Mouse (Mus musculus) midbrain, embryonic 13.5 days (tissue): ENCODE results near the gene Msh5. TPM values are rescaled to one million over a fixed set of nuclear protein-coding genes. Genes with fewer than 3 reads are reported as not detected.
"Not testable (repeated sequence)": the region's sequence is repeated elsewhere in the genome, so short reads cannot be mapped to it uniquely, and the experiment has no call there.

ENCODE experiments used
- ATAC-seq: fragments of 200-750 bp; cut with Nextera tagmentation; 2 replicates; pipeline ENCODE4 v1.8.0; 2017; ENCODE audit warnings: mild to moderate bottlenecking, moderate TSS enrichment, moderate library complexity
- H3K27ac ChIP-seq: fragments of 300-500 bp; sonication (generic); 2 replicates; pipeline ENCODE4 v1.5.1; 2015; ENCODE audit warnings: inconsistent platforms, mild to moderate bottlenecking, moderate library complexity
- H3K27me3 ChIP-seq: fragments of 300-500 bp; sonication (generic); 2 replicates; pipeline ENCODE4 v1.6.1; 2015; ENCODE audit warnings: mild to moderate bottlenecking, inconsistent platforms
- H3K36me3 ChIP-seq: fragments of 300-500 bp; sonication (generic); 2 replicates; pipeline ENCODE4 v1.6.1; 2015; ENCODE audit warnings: mild to moderate bottlenecking, inconsistent platforms
- H3K4me1 ChIP-seq: fragments of 300-500 bp; sonication (generic); replicated peaks from 2 replicates; pipeline ENCODE4 v1.6.1; 2015; ENCODE audit warnings: inconsistent platforms
- H3K4me2 ChIP-seq: fragments of 300-500 bp; sonication (generic); replicated peaks from 2 replicates; pipeline ENCODE4 v1.6.1; 2015; ENCODE audit warnings: moderate library complexity, mild to moderate bottlenecking, inconsistent platforms
- H3K4me3 ChIP-seq: fragments of 300-500 bp; sonication (generic); replicated peaks from 2 replicates; pipeline ENCODE4 v1.5.1; 2015; ENCODE audit warnings: mild to moderate bottlenecking, inconsistent platforms
- H3K9ac ChIP-seq: fragments of 300-500 bp; sonication (generic); replicated peaks from 2 replicates; pipeline ENCODE4 v1.6.1; 2015; ENCODE audit warnings: mild to moderate bottlenecking, inconsistent platforms
- H3K9me3 ChIP-seq: fragments of 300-500 bp; sonication (generic); 2 replicates; pipeline ENCODE4 v1.6.1; 2016; ENCODE audit warnings: mild to moderate bottlenecking, inconsistent platforms
- WGBS: fragments of 180-500 bp; shearing (Covaris S2); methylation state at CpG from one replicate; pipeline ENCODE4 v1.1.7; 2015; 5-methylcytosine and 5-hydroxymethylcytosine counted together
- polyA plus RNA-seq: library from polyadenylated mRNA; unstranded; fragments of >200 nt; fragmentation: Nextera tagmentation; extraction: Ambion mirVana; gene quantifications from 2 replicates; pipeline ENCODE4 v1.2.1, GENCODE M21; 2015

Gene Msh5
- polyA plus RNA-seq, 1 experiment from 2014 or later = 3.7 TPM

GRCm38 (mm10) chr17:35039121-35039873 lies 7.2 kb downstream of the Msh5 start:
- H3K9me3 ChIP-seq = no peaks in the 10 kb centered on the region
- WGBS = 88% methylated on average over 11 of the region's 11 CpGs
- H3K27me3 ChIP-seq = no peaks in the 10 kb centered on the region
- ATAC-seq = no peak
- no peak overlapping the region for H3K27ac ChIP-seq
- H3K4me1 ChIP-seq = no peaks in the 10 kb centered on the region
- no peak overlapping the region for H3K4me2 ChIP-seq
- no peak overlapping the region for H3K4me3 ChIP-seq
- H3K36me3 ChIP-seq = no peaks in the 10 kb centered on the region
- H3K9ac ChIP-seq = no peak overlapping the region

GRCm38 (mm10) chr17:35034896-35035295 lies 11.6 kb downstream of the Msh5 start:
- no peak overlapping the region for H3K27ac ChIP-seq
- no peak for ATAC-seq
- H3K4me1 ChIP-seq = peaks cover 6% of the 10 kb centered on the region
- no peaks in the 10 kb centered on the region for H3K36me3 ChIP-seq
- H3K4me3 ChIP-seq = no peak overlapping the region
- no peak overlapping the region for H3K9ac ChIP-seq
- no peaks in the 10 kb centered on the region for H3K9me3 ChIP-seq
- WGBS = 82% methylated on average over 6 of the region's 6 CpGs
- H3K4me2 ChIP-seq = no peak overlapping the region
- no peaks in the 10 kb centered on the region for H3K27me3 ChIP-seq

GRCm38 (mm10) chr17:35033703-35034102 lies 12.8 kb downstream of the Msh5 start:
- not testable (repeated sequence) for H3K9me3 ChIP-seq, H3K27me3 ChIP-seq, H3K9ac ChIP-seq, ATAC-seq, H3K36me3 ChIP-seq, H3K4me2 ChIP-seq, H3K27ac ChIP-seq, H3K4me3 ChIP-seq
- 75% methylated on average over 1 of the region's 1 CpGs for WGBS
- H3K4me1 ChIP-seq = peaks cover 10% of the 10 kb centered on the region

GRCm38 (mm10) chr17:35032323-35032870 lies 14.1 kb downstream of the Msh5 start:
- H3K4me2 ChIP-seq = no peak overlapping the region
- H3K4me1 ChIP-seq = peaks cover 21% of the 10 kb centered on the region
- 74% methylated on average over 8 of the region's 8 CpGs for WGBS

GRCm38 (mm10) chr17:35031880-35032279 lies 14.7 kb downstream of the Msh5 start:
- Histone ChIP-seq H3K27ac (no peak overlapping the region), H3K9me3 (no peaks in the 10 kb centered on the region), H3K4me3 (no peak overlapping the region), H3K4me2 (no peak overlapping the region), H3K27me3 (no peaks in the 10 kb centered on the region), H3K4me1 (peaks cover 24% of the 10 kb centered on the region), H3K9ac (no peak overlapping the region), H3K36me3 (no peaks in the 10 kb centered on the region)
- no peak for ATAC-seq
- 92% methylated on average over 7 of the region's 7 CpGs for WGBS

More at GRCm38 (mm10) chr17:35032323-35032870, 14.1 kb downstream of the Msh5 start:
- Histone ChIP-seq H3K4me3 (no peak overlapping the region), H3K27ac (no peak overlapping the region), H3K9ac (no peak overlapping the region), H3K27me3 (no peaks in the 10 kb centered on the region), H3K36me3 (no peaks in the 10 kb centered on the region), H3K9me3 (no peaks in the 10 kb centered on the region)
- ATAC-seq = no peak

- Histone ChIP-seq H3K4me3 (no peak overlapping the region), H3K36me3 (no peaks in the 10 kb centered on the region), H3K9me3 (no peaks in the 10 kb centered on the region), H3K27ac (no peak overlapping the region), H3K27me3 (no peaks in the 10 kb centered on the region), H3K4me1 (peaks cover 26% of the 10 kb centered on the region), H3K9ac (no peak overlapping the region), H3K4me2 (no peak overlapping the region)
- no peak for ATAC-seq
- WGBS = 89% methylated on average over 11 of the region's 11 CpGs
These were observed 15.3 kb downstream of the Msh5 start for GRCm38 (mm10) chr17:35031272-35031671.

- no peak for ATAC-seq
- WGBS = 29% methylated on average over 19 of the region's 19 CpGs
- no peaks in the 10 kb centered on the region for H3K9me3 ChIP-seq
- H3K4me3 ChIP-seq = no peak overlapping the region
- H3K4me2 ChIP-seq = peak overlapping the region; percentile 39
- no peaks in the 10 kb centered on the region for H3K27me3 ChIP-seq
- peak overlapping the region; percentile 42; the same call in 1 of the 2 replicates for H3K9ac ChIP-seq
- H3K4me1 ChIP-seq = peaks cover 32% of the 10 kb centered on the region
- no peaks in the 10 kb centered on the region for H3K36me3 ChIP-seq
- no peak overlapping the region for H3K27ac ChIP-seq
These were observed 16.6 kb downstream of the Msh5 start for GRCm38 (mm10) chr17:35029691-35030532.

GRCm38 (mm10) chr17:35028315-35028714 lies 18.2 kb downstream of the Msh5 start:
- WGBS = 73% methylated on average over 2 of the region's 2 CpGs
- Histone ChIP-seq H3K9me3 (no peaks in the 10 kb centered on the region), H3K4me2 (no peak overlapping the region), H3K4me3 (no peak overlapping the region), H3K27me3 (no peaks in the 10 kb centered on the region), H3K27ac (no peak overlapping the region), H3K36me3 (no peaks in the 10 kb centered on the region), H3K9ac (no peak overlapping the region), H3K4me1 (peaks cover 32% of the 10 kb centered on the region)
- ATAC-seq = no peak

GRCm38 (mm10) chr17:35027277-35028068 lies 19.1 kb downstream of the Msh5 start, which contains the start of gene Sapcd1:
Gene Sapcd1, minus strand, starts transcription at chr17:35028016.
- peak within 1 kb of the TSS; percentile 73 for H3K27ac ChIP-seq
- 24% methylated on average over 13 of the region's 13 CpGs for WGBS
- peaks cover 32% of the 10 kb centered on the region for H3K4me1 ChIP-seq
- no peaks in the 10 kb centered on the region for H3K36me3 ChIP-seq
- peak; percentile 75 for ATAC-seq
- no peak within 1 kb of the TSS for H3K4me3 ChIP-seq
- H3K27me3 ChIP-seq = no peaks in the 10 kb centered on the region
- H3K4me2 ChIP-seq = peak within 1 kb of the TSS; percentile 11; the same call in 1 of the 2 replicates
- H3K9me3 ChIP-seq = no peaks in the 10 kb centered on the region
- peak within 1 kb of the TSS; percentile 12; the same call in 1 of the 2 replicates for H3K9ac ChIP-seq

- H3K27ac ChIP-seq = 0 out of 2 replicates have a peak overlapping the region, but pooled peaks have one; percentile 73
- 72% methylated on average over 5 of the region's 5 CpGs for WGBS
These were observed 20.3 kb downstream of the Msh5 start for GRCm38 (mm10) chr17:35026206-35026605.

GRCm38 (mm10) chr17:35024691-35025488 lies 21.7 kb downstream of the Msh5 start:
- Histone ChIP-seq H3K27ac (no peak overlapping the region), H3K4me1 (peaks cover 39% of the 10 kb centered on the region), H3K9me3 (no peaks in the 10 kb centered on the region), H3K4me3 (no peak overlapping the region), H3K4me2 (no peak overlapping the region), H3K36me3 (no peaks in the 10 kb centered on the region), H3K9ac (no peak overlapping the region), H3K27me3 (no peaks in the 10 kb centered on the region)
- WGBS = 77% methylated on average over 7 of the region's 10 CpGs
- no peak for ATAC-seq

More at GRCm38 (mm10) chr17:35026206-35026605, 20.3 kb downstream of the Msh5 start:
- Histone ChIP-seq H3K4me3 (no peak overlapping the region), H3K36me3 (no peaks in the 10 kb centered on the region), H3K9ac (no peak overlapping the region; the same call in 1 of the 2 replicates), H3K4me1 (peaks cover 39% of the 10 kb centered on the region), H3K27me3 (no peaks in the 10 kb centered on the region), H3K4me2 (no peak overlapping the region), H3K9me3 (no peaks in the 10 kb centered on the region)
- no peak for ATAC-seq
